Mouse (Mus musculus) adrenal gland, adult 18-20 months (tissue): Measurements from ENCODE around the gene Ptgr1. TPM values are rescaled to one million over a fixed set of nuclear protein-coding genes. Genes with fewer than 3 reads are reported as not detected.

Experiments used
- DNase-seq, 2 experiments: peaks; one replicate each; pipeline ENCODE4 v3.0.0; 2021 to 2022; ENCODE audit warnings: low spot score in 2 of 2
- long read RNA-seq, 2 experiments: library from polyadenylated mRNA; stranded (forward); transcript quantifications; one replicate each; pipeline ENCODE4 v2.0.0; 2021
- total RNA-seq, 2 experiments: library from RNA; stranded (reverse); gene quantifications; 1 replicate in 1 of 2; 2 replicates in 1 of 2; pipeline ENCODE4 v1.2.3; 2021

Gene Ptgr1
- total RNA-seq, result 10 to 100 TPM; 14.9 to 24.8 TPM
- long read RNA-seq, experiment 1, transcript Ptgr1-201 (10 exons, 2,296 nt), result major isoform, 14 of 14 reads
- long read RNA-seq, experiment 1, partial matches to known transcripts, result 0 of 14 reads
- long read RNA-seq, experiment 1, other reads (novel, unspliced or antisense), result 0 of 14 reads
- long read RNA-seq, experiment 2, transcript Ptgr1-201 (10 exons, 2,296 nt), result major isoform, 26 of 29 reads
- long read RNA-seq, experiment 2, partial matches to known transcripts, result 0 of 29 reads
- long read RNA-seq, experiment 2, other reads (novel, unspliced or antisense), result 3 of 29 reads

- DNase-seq, result peak; percentile 72 to 80
Measured at GRCm38 (mm10) chr4:58986540-58987190, at the start of gene Ptgr1. TSS of gene Ptgr1 (minus strand) at chr4:58987119.

DNA sequence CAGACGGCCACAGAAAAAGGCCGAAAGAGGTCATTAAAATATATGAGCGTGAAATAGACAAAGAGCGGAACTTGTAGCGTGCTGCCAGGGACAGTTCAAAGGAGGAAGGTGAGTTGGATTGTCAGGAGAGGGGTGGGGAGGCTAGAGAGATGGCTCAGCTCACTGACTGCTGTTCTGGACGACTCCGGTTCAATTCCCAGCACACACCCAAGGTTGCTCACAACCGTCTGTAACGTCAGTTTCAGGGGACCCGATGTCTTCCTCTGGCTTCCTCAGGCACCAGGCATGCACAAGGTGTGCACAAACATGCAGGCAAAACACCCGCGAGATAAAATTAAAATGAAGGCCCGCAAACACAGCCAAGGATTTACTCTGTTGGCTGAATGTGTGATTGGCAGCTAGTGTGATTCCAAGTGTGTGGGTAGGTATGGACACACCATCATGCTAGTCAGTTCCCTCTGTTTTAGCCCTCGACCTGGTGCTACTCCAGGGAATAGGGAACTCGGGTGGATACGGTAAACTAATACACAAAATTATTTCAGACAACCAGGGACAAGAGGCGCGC lies 48.9 kb upstream of the Ptgr1 start:
- no peak for DNase-seq

- peak; percentile 67 for DNase-seq
Measured at GRCm38 (mm10) chr4:59034918-59035785, 48.2 kb upstream of the Ptgr1 start, which contains the start of gene Gng10. TSS of gene Gng10 (plus strand) at chr4:59035088.

DNA sequence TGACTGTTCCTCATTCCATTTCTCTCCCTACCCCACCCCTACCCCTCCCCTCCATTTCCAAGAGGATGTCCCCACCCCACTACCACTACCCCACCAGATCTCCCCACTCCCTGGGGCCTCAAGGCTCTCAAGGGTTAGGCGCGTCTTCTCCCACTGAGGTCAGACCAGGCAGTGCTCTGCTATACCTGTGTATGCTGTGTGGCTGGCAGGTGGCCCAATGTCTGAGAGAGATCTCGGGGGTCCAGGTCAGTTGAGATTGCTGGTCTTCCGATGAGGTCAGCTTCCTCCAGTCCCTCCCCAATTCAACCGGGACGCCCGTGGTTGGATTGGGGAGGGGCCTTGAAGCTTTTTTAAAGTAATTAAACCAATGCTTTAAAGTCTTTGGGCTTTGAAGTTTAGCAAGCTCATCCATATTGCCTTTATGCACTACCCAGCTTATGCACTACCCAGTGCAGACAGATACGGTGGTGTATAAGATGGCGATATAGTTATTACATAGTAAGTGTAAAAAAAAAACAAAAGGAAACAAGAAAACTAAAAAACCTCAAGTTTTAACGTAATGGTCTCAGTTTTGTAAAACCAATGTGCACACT lies 47.5 kb upstream of the Ptgr1 start:
- no peak for DNase-seq

DNA sequence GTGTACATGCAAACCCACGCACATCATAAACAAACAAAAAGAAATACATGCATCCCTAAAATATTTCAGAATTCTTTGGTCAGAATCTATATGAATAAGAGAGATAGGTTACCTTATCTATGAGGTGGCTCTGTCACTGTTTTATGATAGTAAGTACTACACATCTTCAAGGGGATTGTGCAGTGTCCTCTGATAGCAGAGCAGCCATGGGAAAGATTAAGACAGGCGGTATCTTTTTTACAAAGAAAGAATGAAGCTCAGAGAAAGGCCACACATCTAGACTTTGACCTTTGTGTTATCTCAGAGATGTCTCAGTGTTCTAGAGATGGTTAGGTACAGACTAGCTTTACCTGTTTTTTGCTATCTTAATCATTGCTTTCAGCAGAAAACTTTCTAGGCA lies 30.0 kb upstream of the Ptgr1 start:
- DNase-seq, result no peak

GRCm38 (mm10) chr4:59015181-59015580 lies 28.3 kb upstream of the Ptgr1 start:
- no peak for DNase-seq

- no peak for DNase-seq
Measured at GRCm38 (mm10) chr4:59011446-59011845, 24.5 kb upstream of the Ptgr1 start.

DNA sequence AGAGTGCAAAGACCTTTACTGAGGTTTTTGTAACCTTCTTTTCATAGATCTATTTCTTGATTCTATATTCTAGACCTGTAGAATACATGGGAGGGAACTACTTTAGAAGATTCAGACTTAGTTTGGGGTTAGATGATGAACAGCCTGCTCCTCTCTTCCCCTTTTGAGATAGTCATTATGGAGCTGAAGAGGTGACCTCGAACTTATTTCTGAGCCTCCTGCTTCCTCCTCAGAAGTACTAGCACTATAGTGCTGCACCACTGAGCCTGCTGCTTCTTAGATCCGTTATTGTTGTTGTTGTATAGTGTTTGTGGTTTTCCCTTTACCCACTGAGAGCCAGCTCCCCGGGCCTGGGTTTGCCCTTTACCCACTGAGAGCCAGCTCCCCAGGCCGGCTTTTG lies 22.8 kb upstream of the Ptgr1 start:
- no peak for DNase-seq

GRCm38 (mm10) chr4:59009186-59009585 lies 22.3 kb upstream of the Ptgr1 start:
- no peak for DNase-seq

- no peak for DNase-seq
Measured at GRCm38 (mm10) chr4:59007974-59008373, 21.1 kb upstream of the Ptgr1 start.

- DNase-seq, result no peak
Measured at GRCm38 (mm10) chr4:59007016-59007415, 20.1 kb upstream of the Ptgr1 start.

- DNase-seq, result no peak
Measured at GRCm38 (mm10) chr4:59006211-59006610, 19.3 kb upstream of the Ptgr1 start.

DNA sequence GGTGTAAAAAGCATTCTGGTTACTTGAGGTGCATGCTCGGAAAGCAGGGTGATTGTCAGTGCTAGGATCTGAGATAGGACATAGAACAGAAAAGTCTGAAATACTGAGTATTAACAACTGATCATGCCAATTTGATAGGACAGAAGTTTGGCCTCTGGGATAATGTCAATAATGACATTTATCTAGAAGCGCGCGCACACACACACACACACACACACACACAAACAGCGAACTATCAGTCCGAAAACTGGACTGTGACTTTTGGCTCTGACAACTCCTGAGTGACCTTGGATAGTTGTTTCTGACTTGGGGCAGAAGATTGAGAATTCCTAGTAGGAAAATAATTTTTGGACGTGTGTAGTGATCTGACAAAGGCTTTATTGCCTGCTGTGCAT lies 16.9 kb upstream of the Ptgr1 start:
- no peak for DNase-seq

DNA sequence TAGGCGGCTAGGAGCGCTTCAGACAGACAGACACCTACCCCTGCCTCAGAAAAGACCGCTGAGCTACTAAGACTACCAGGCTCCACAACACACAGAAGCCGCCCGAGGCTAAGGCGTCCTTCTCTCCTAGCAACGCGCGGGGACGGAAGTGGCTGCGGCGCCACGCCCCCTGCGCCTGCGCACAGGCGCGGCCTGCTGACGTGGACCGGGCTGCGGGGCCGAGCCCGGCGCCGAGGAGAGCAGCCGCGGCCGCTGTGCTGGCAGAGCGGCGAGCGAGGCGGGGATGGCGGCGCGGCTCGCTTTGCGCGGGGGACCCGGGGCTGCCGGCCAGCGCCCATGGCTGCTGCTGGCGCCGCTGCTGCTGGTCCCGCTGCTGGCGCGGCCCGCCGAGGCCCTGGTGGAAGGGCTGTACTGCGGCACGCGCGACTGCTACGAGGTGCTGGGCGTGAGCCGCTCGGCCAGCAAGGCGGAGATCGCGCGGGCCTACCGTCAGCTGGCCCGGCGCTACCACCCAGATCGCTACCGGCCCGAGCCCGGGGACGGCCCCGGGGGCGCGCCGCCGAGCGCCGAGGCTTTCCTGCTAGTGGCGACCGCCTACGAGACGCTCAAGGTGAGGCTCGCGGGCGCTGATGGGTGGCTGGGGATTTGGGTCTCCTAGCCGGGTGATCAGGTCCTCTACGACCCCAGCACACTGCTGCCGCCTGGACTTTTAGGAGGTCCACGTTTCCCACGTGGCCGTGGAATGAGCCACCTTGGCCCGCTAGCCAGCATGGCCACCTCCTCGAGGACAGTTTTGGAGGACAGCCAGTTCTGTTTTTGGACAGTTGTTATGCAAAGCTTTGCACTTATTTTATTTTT lies 16.3 kb upstream of the Ptgr1 start, which contains the start of gene Gm20503:
Gene Gm20503 (plus strand): TSS at position 263 of the 858 bp plus-strand sequence.
- peak; percentile 91 for DNase-seq

GRCm38 (mm10) chr4:59000614-59001013 lies 13.7 kb upstream of the Ptgr1 start:
- peak in 1 of 2 experiments; percentile 31 for DNase-seq

- peak; percentile 63 to 76 for DNase-seq
Measured at GRCm38 (mm10) chr4:58999686-59000085, 12.8 kb upstream of the Ptgr1 start.

- no peak for DNase-seq
Measured at GRCm38 (mm10) chr4:58998688-58999087, 11.8 kb upstream of the Ptgr1 start.

- no peak for DNase-seq
Measured at GRCm38 (mm10) chr4:58997081-58997480, 10.2 kb upstream of the Ptgr1 start.

DNA sequence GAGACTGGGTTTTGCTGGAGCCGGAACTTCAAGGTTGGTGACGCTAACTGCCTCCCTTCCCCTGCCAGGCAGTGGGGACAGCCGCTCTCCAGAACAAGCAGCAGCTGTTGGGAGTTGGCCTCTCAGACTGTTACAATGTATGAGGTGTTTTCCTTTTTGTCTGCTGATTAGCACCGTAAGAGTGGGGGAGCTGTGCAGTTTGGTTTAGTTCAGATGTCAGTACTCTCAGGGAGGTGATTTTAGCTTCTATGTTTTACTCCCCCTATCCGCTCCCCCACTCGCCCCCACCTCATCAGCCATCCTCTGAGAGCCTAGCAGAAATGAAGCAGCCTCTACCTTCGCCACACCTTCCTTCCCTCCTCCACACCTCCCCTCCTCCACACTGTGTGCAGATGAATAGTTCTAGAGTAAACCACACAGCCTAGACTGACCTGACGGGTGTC lies 8.4 kb upstream of the Ptgr1 start:
- DNase-seq, result peak in 1 of 2 experiments; percentile 22

- DNase-seq, result no peak
Measured at GRCm38 (mm10) chr4:58994762-58995161, 7.8 kb upstream of the Ptgr1 start, which contains the start of gene Dnajc25. TSS of gene Dnajc25 (plus strand) at chr4:58995062.
